Mouse (Mus musculus) liver, embryonic 12.5 days (tissue): ENCODE results near the gene Arhgap21. TPM values are rescaled to one million over a fixed set of nuclear protein-coding genes. Genes with fewer than 3 reads are reported as not detected.

Experiments
- ATAC-seq: fragments of 200-750 bp; cut with Nextera tagmentation; 2 replicates; pipeline ENCODE4 v1.8.0; 2017; ENCODE audit warnings: moderate number of reproducible peaks, mild to moderate bottlenecking, moderate library complexity
- H3K27ac ChIP-seq: fragments of 300-500 bp; sonication (generic); 2 replicates; pipeline ENCODE4 v1.5.1; 2016; ENCODE audit warnings: mild to moderate bottlenecking
- H3K27me3 ChIP-seq: fragments of 300-500 bp; sonication (generic); replicated peaks from 2 replicates; pipeline ENCODE4 v1.6.1; 2016; ENCODE audit warnings: mild to moderate bottlenecking, moderate library complexity
- H3K36me3 ChIP-seq: fragments of 300-500 bp; sonication (generic); 2 replicates; pipeline ENCODE4 v1.6.1; 2016; ENCODE audit warnings: mild to moderate bottlenecking, moderate library complexity
- H3K4me1 ChIP-seq: fragments of 300-500 bp; sonication (generic); 2 replicates; pipeline ENCODE4 v1.6.1; 2016
- H3K4me2 ChIP-seq: fragments of 300-500 bp; sonication (generic); 2 replicates; pipeline ENCODE4 v1.6.1; 2016; ENCODE audit warnings: mild to moderate bottlenecking, moderate library complexity
- H3K4me3 ChIP-seq: fragments of 300-500 bp; sonication (generic); 2 replicates; pipeline ENCODE4 v1.5.1; 2016; ENCODE audit warnings: mild to moderate bottlenecking, moderate library complexity
- H3K9ac ChIP-seq: fragments of 300-500 bp; sonication (generic); 2 replicates; pipeline ENCODE4 v1.6.1; 2016; ENCODE audit warnings: mild to moderate bottlenecking, moderate library complexity
- H3K9me3 ChIP-seq: fragments of 300-500 bp; sonication (generic); replicated peaks from 2 replicates; pipeline ENCODE4 v1.6.1; 2016; ENCODE audit warnings: mild to moderate bottlenecking, moderate library complexity
- WGBS: fragments of 180-500 bp; shearing (Covaris S2); methylation state at CpG from one replicate; pipeline ENCODE4 v1.1.7; 2016; ENCODE audit not compliant: insufficient replicate concordance; 5-methylcytosine and 5-hydroxymethylcytosine counted together
- polyA plus RNA-seq: library from polyadenylated mRNA; unstranded; fragments of >200 nt; fragmentation: Nextera tagmentation; extraction: Ambion mirVana; gene quantifications from 2 replicates; pipeline ENCODE4 v1.2.1, GENCODE M21; 2016

Gene Arhgap21
- polyA plus RNA-seq, 1 experiment from 2014 or later = 12.4 TPM

GRCm38 (mm10) chr2:20868052-20868451 is 100.6 kb downstream of the Arhgap21 start:
- H3K9me3 ChIP-seq = no peaks in the 10 kb centered on the region
- no peak for ATAC-seq
- H3K27me3 ChIP-seq = no peaks in the 10 kb centered on the region
- no peak overlapping the region for H3K4me2 ChIP-seq
- H3K9ac ChIP-seq = no peak overlapping the region
- H3K36me3 ChIP-seq = peaks cover 59% of the 10 kb centered on the region
- no peak overlapping the region for H3K4me3 ChIP-seq
- no peaks in the 10 kb centered on the region for H3K4me1 ChIP-seq
- no peak overlapping the region for H3K27ac ChIP-seq

- Histone ChIP-seq H3K4me2 (no peak overlapping the region), H3K9ac (no peak overlapping the region), H3K4me1 (no peaks in the 10 kb centered on the region), H3K4me3 (no peak overlapping the region), H3K27ac (no peak overlapping the region), H3K27me3 (no peaks in the 10 kb centered on the region), H3K9me3 (no peaks in the 10 kb centered on the region), H3K36me3 (peaks cover 71% of the 10 kb centered on the region)
- no peak for ATAC-seq
- WGBS = 70% methylated on average over 3 of the region's 3 CpGs
Measured at GRCm38 (mm10) chr2:20865795-20866194, 102.9 kb downstream of the Arhgap21 start.

- no peaks in the 10 kb centered on the region for H3K9me3 ChIP-seq
- H3K4me1 ChIP-seq = no peaks in the 10 kb centered on the region
- H3K27me3 ChIP-seq = no peaks in the 10 kb centered on the region
- H3K4me3 ChIP-seq = no peak overlapping the region
- peaks cover 79% of the 10 kb centered on the region for H3K36me3 ChIP-seq
- ATAC-seq = no peak
- WGBS = 88% methylated on average over 2 of the region's 2 CpGs
- no peak overlapping the region for H3K4me2 ChIP-seq
- no peak overlapping the region for H3K27ac ChIP-seq
- no peak overlapping the region for H3K9ac ChIP-seq
Measured at GRCm38 (mm10) chr2:20864569-20864968, 104.1 kb downstream of the Arhgap21 start.

GRCm38 (mm10) chr2:20860756-20861155 is 107.9 kb downstream of the Arhgap21 start:
- Histone ChIP-seq H3K27ac (no peak overlapping the region), H3K4me2 (no peak overlapping the region), H3K36me3 (peaks cover 93% of the 10 kb centered on the region), H3K4me1 (no peaks in the 10 kb centered on the region), H3K27me3 (no peaks in the 10 kb centered on the region), H3K4me3 (no peak overlapping the region), H3K9ac (no peak overlapping the region), H3K9me3 (no peaks in the 10 kb centered on the region)
- no peak for ATAC-seq
- 86% methylated on average over 5 of the region's 5 CpGs for WGBS

- Histone ChIP-seq H3K9ac (no peak overlapping the region), H3K9me3 (no peaks in the 10 kb centered on the region), H3K4me3 (no peak overlapping the region), H3K27me3 (no peaks in the 10 kb centered on the region), H3K4me2 (no peak overlapping the region), H3K27ac (no peak overlapping the region), H3K4me1 (no peaks in the 10 kb centered on the region), H3K36me3 (peaks cover 76% of the 10 kb centered on the region)
- no peak for ATAC-seq
- WGBS = 90% methylated on average over 18 of the region's 18 CpGs
Measured at GRCm38 (mm10) chr2:20849346-20849745, 119.3 kb downstream of the Arhgap21 start.

GRCm38 (mm10) chr2:20831608-20832406 is 136.9 kb downstream of the Arhgap21 start:
- H3K9me3 ChIP-seq = no peaks in the 10 kb centered on the region
- no peak overlapping the region for H3K9ac ChIP-seq
- H3K4me3 ChIP-seq = no peak overlapping the region
- no peaks in the 10 kb centered on the region for H3K4me1 ChIP-seq
- H3K36me3 ChIP-seq = no peaks in the 10 kb centered on the region
- no peak overlapping the region for H3K27ac ChIP-seq
- WGBS = 60% methylated on average over 3 of the region's 3 CpGs
- no peaks in the 10 kb centered on the region for H3K27me3 ChIP-seq
- no peak overlapping the region for H3K4me2 ChIP-seq
- ATAC-seq = no peak

GRCm38 (mm10) chr2:20830882-20831281 is 137.8 kb downstream of the Arhgap21 start:
- Histone ChIP-seq H3K4me3 (no peak overlapping the region), H3K9ac (no peak overlapping the region), H3K4me2 (no peak overlapping the region), H3K27me3 (no peaks in the 10 kb centered on the region), H3K36me3 (no peaks in the 10 kb centered on the region), H3K9me3 (no peaks in the 10 kb centered on the region), H3K27ac (no peak overlapping the region), H3K4me1 (no peaks in the 10 kb centered on the region)
- WGBS = 64% methylated on average over 3 of the region's 3 CpGs
- no peak for ATAC-seq

GRCm38 (mm10) chr2:20826258-20826657 is 142.4 kb downstream of the Arhgap21 start:
- Histone ChIP-seq H3K9me3 (no peaks in the 10 kb centered on the region), H3K4me1 (no peaks in the 10 kb centered on the region), H3K4me3 (no peak overlapping the region), H3K27me3 (no peaks in the 10 kb centered on the region), H3K36me3 (no peaks in the 10 kb centered on the region), H3K27ac (no peak overlapping the region), H3K4me2 (no peak overlapping the region), H3K9ac (no peak overlapping the region)
- no peak for ATAC-seq

- Histone ChIP-seq H3K36me3 (no peaks in the 10 kb centered on the region), H3K27me3 (no peaks in the 10 kb centered on the region), H3K4me2 (no peak overlapping the region), H3K9ac (no peak overlapping the region), H3K4me3 (no peak overlapping the region), H3K4me1 (no peaks in the 10 kb centered on the region), H3K9me3 (no peaks in the 10 kb centered on the region), H3K27ac (no peak overlapping the region)
- 59% methylated on average over 7 of the region's 7 CpGs for WGBS
- no peak for ATAC-seq
Measured at GRCm38 (mm10) chr2:20818226-20818625, 150.5 kb downstream of the Arhgap21 start.

- Histone ChIP-seq H3K27me3 (no peaks in the 10 kb centered on the region), H3K4me2 (no peak overlapping the region), H3K9ac (no peak overlapping the region), H3K4me3 (no peak overlapping the region), H3K9me3 (no peaks in the 10 kb centered on the region), H3K4me1 (no peaks in the 10 kb centered on the region), H3K36me3 (no peaks in the 10 kb centered on the region), H3K27ac (no peak overlapping the region)
- 64% methylated on average over 2 of the region's 2 CpGs for WGBS
- no peak for ATAC-seq
Measured at GRCm38 (mm10) chr2:20813986-20814385, 154.7 kb downstream of the Arhgap21 start.

- H3K4me1 ChIP-seq = no peaks in the 10 kb centered on the region
- no peaks in the 10 kb centered on the region for H3K36me3 ChIP-seq
- 71% methylated on average over 8 of the region's 8 CpGs for WGBS
- H3K9me3 ChIP-seq = no peaks in the 10 kb centered on the region
- no peak overlapping the region for H3K9ac ChIP-seq
- no peak overlapping the region for H3K4me2 ChIP-seq
- no peak overlapping the region for H3K27ac ChIP-seq
- ATAC-seq = no peak
- H3K27me3 ChIP-seq = no peaks in the 10 kb centered on the region
- H3K4me3 ChIP-seq = no peak overlapping the region
Measured at GRCm38 (mm10) chr2:20811506-20811905, 157.2 kb downstream of the Arhgap21 start.

GRCm38 (mm10) chr2:20801236-20801890 is 167.3 kb downstream of the Arhgap21 start:
- no peaks in the 10 kb centered on the region for H3K4me1 ChIP-seq
- 67% methylated on average over 8 of the region's 8 CpGs for WGBS
- H3K9ac ChIP-seq = no peak overlapping the region
- H3K27me3 ChIP-seq = no peaks in the 10 kb centered on the region
- ATAC-seq = no peak
- H3K4me2 ChIP-seq = no peak overlapping the region
- no peaks in the 10 kb centered on the region for H3K9me3 ChIP-seq
- no peak overlapping the region for H3K27ac ChIP-seq
- no peaks in the 10 kb centered on the region for H3K36me3 ChIP-seq
- H3K4me3 ChIP-seq = no peak overlapping the region
